Mouse (Mus musculus): ENCODE data around the gene Trim21. TPM values are rescaled to one million over a fixed set of nuclear protein-coding genes. Genes with fewer than 3 reads are reported as not detected.

The Trim21 gene
- polyA plus RNA-seq (2014; fragmentation: Nextera tagmentation; extraction: Ambion mirVana), result 0.13 and 0.14 TPM in 2 replicates

GRCm38 (mm10) chr7:102564999-102565997 is at the start of gene Trim21:
Gene Trim21 (minus strand): TSS chr7:102565486.
- H3K9ac ChIP-seq (ENCODE audit: low read length), result peak within 1 kb of the TSS; percentile 52
- H3K4me2 ChIP-seq (ENCODE audit: low read depth), result peak within 1 kb of the TSS; percentile 39
- ATAC-seq (ENCODE audit: insufficient read depth, low FRiP score, low TSS enrichment) (peak; percentile 73), DNase-seq (ENCODE audit: low spot score) (peak; percentile 36)
- 0 out of 2 replicates have a peak, but pooled peaks cover 3% of the 10 kb centered on the region for H3K4me1 ChIP-seq (ENCODE audit: control insufficient read depth, insufficient read depth, low read length)
- 21% methylated on average over 10 of the region's 10 CpGs for WGBS
- H3K9me3 ChIP-seq (ENCODE audit: control insufficient read depth, low read length), result no peaks in the 10 kb centered on the region
- H3K27ac ChIP-seq (ENCODE audit: low read depth, low read length), result no peak within 1 kb of the TSS
- no peaks in the 10 kb centered on the region for H3K36me3 ChIP-seq (ENCODE audit: control insufficient read depth, insufficient read depth, low read length)
- peak within 1 kb of the TSS; percentile 26 for H3K4me3 ChIP-seq (ENCODE audit: low read depth, low read length)
- H3K27me3 ChIP-seq (ENCODE audit: control insufficient read depth, insufficient read depth, low read length), result no peaks in the 10 kb centered on the region

- H3K4me1 ChIP-seq (ENCODE audit: control insufficient read depth, insufficient read depth, low read length), result no peaks in the 10 kb centered on the region
- no peak within 1 kb of the TSS for H3K9ac ChIP-seq (ENCODE audit: low read length)
- WGBS, result 85% methylated on average over 1 of the region's 1 CpGs
- H3K4me3 ChIP-seq (ENCODE audit: low read depth, low read length), result no peak within 1 kb of the TSS
- no peak within 1 kb of the TSS for H3K27ac ChIP-seq (ENCODE audit: low read depth, low read length)
- DNase-seq (ENCODE audit: low spot score), result no peak
- H3K36me3 ChIP-seq (ENCODE audit: control insufficient read depth, insufficient read depth, low read length), result no peaks in the 10 kb centered on the region
- no peak for ATAC-seq (ENCODE audit: insufficient read depth, low FRiP score, low TSS enrichment)
- H3K9me3 ChIP-seq (ENCODE audit: control insufficient read depth, low read length), result no peaks in the 10 kb centered on the region
- no peak within 1 kb of the TSS for H3K4me2 ChIP-seq (ENCODE audit: low read depth)
- no peaks in the 10 kb centered on the region for H3K27me3 ChIP-seq (ENCODE audit: control insufficient read depth, insufficient read depth, low read length)
Measured at GRCm38 (mm10) chr7:102597378-102598031, 32.2 kb upstream of the Trim21 start, which contains the start of gene Olfr552. Gene Olfr552 (plus strand): TSS chr7:102597770.

- Histone ChIP-seq H3K36me3 (ENCODE audit: control insufficient read depth, insufficient read depth, low read length) (no peaks in the 10 kb centered on the region), H3K9ac (ENCODE audit: low read length) (no peak within 1 kb of the TSS), H3K4me1 (ENCODE audit: control insufficient read depth, insufficient read depth, low read length) (no peaks in the 10 kb centered on the region), H3K27ac (ENCODE audit: low read depth, low read length) (no peak within 1 kb of the TSS), H3K4me2 (ENCODE audit: low read depth) (no peak within 1 kb of the TSS), H3K27me3 (ENCODE audit: control insufficient read depth, insufficient read depth, low read length) (no peaks in the 10 kb centered on the region), H3K4me3 (ENCODE audit: low read depth, low read length) (no peak within 1 kb of the TSS), H3K9me3 (ENCODE audit: control insufficient read depth, low read length) (no peaks in the 10 kb centered on the region)
- 93% methylated on average over 3 of the region's 3 CpGs for WGBS
- no peak for ATAC-seq (ENCODE audit: insufficient read depth, low FRiP score, low TSS enrichment)
- DNase-seq (ENCODE audit: low spot score), result no peak
Measured at GRCm38 (mm10) chr7:102591786-102592185, 26.5 kb upstream of the Trim21 start, which contains the start of gene Olfr551. Gene Olfr551 (minus strand): TSS chr7:102591886.

GRCm38 (mm10) chr7:102575998-102576397 is 10.7 kb upstream of the Trim21 start:
- no peak overlapping the region for H3K4me3 ChIP-seq (ENCODE audit: low read depth, low read length)
- no peak for ATAC-seq (ENCODE audit: insufficient read depth, low FRiP score, low TSS enrichment)
- H3K36me3 ChIP-seq (ENCODE audit: control insufficient read depth, insufficient read depth, low read length), result no peaks in the 10 kb centered on the region
- no peak overlapping the region for H3K4me2 ChIP-seq (ENCODE audit: low read depth)
- H3K9me3 ChIP-seq (ENCODE audit: control insufficient read depth, low read length), result no peaks in the 10 kb centered on the region
- no peaks in the 10 kb centered on the region for H3K4me1 ChIP-seq (ENCODE audit: control insufficient read depth, insufficient read depth, low read length)
- H3K27me3 ChIP-seq (ENCODE audit: control insufficient read depth, insufficient read depth, low read length), result no peaks in the 10 kb centered on the region
- DNase-seq (ENCODE audit: low spot score), result no peak
- no peak overlapping the region for H3K27ac ChIP-seq (ENCODE audit: low read depth, low read length)
- no peak overlapping the region for H3K9ac ChIP-seq (ENCODE audit: low read length)
- WGBS, result 74% methylated on average over 6 of the region's 6 CpGs

GRCm38 (mm10) chr7:102573174-102573830 is 8.0 kb upstream of the Trim21 start:
- ATAC-seq (ENCODE audit: insufficient read depth, low FRiP score, low TSS enrichment), result no peak
- no peak overlapping the region for H3K4me2 ChIP-seq (ENCODE audit: low read depth)
- WGBS, result 84% methylated on average over 3 of the region's 3 CpGs
- no peak overlapping the region for H3K9ac ChIP-seq (ENCODE audit: low read length)
- no peaks in the 10 kb centered on the region for H3K9me3 ChIP-seq (ENCODE audit: control insufficient read depth, low read length)
- no peaks in the 10 kb centered on the region for H3K36me3 ChIP-seq (ENCODE audit: control insufficient read depth, insufficient read depth, low read length)
- H3K27ac ChIP-seq (ENCODE audit: low read depth, low read length), result no peak overlapping the region
- H3K27me3 ChIP-seq (ENCODE audit: control insufficient read depth, insufficient read depth, low read length), result no peaks in the 10 kb centered on the region
- DNase-seq (ENCODE audit: low spot score), result no peak
- no peak overlapping the region for H3K4me3 ChIP-seq (ENCODE audit: low read depth, low read length)
- no peaks in the 10 kb centered on the region for H3K4me1 ChIP-seq (ENCODE audit: control insufficient read depth, insufficient read depth, low read length)

- Histone ChIP-seq H3K27me3 (ENCODE audit: control insufficient read depth, insufficient read depth, low read length) (no peaks in the 10 kb centered on the region), H3K9ac (ENCODE audit: low read length) (no peak within 1 kb of the TSS), H3K27ac (ENCODE audit: low read depth, low read length) (no peak within 1 kb of the TSS), H3K36me3 (ENCODE audit: control insufficient read depth, insufficient read depth, low read length) (no peaks in the 10 kb centered on the region), H3K4me2 (ENCODE audit: low read depth) (no peak within 1 kb of the TSS), H3K9me3 (ENCODE audit: control insufficient read depth, low read length) (no peaks in the 10 kb centered on the region), H3K4me1 (ENCODE audit: control insufficient read depth, insufficient read depth, low read length) (no peaks in the 10 kb centered on the region), H3K4me3 (ENCODE audit: low read depth, low read length) (no peak within 1 kb of the TSS)
- 91% methylated on average over 8 of the region's 8 CpGs for WGBS
- DNase-seq (ENCODE audit: low spot score) (no peak), ATAC-seq (ENCODE audit: insufficient read depth, low FRiP score, low TSS enrichment) (no peak)
Measured at GRCm38 (mm10) chr7:102571142-102571541, 5.9 kb upstream of the Trim21 start, which contains the start of gene Olfr550. Gene Olfr550 (plus strand): TSS chr7:102571442.

GRCm38 (mm10) chr7:102566219-102566618 is 933 bp upstream of the Trim21 start:
- Histone ChIP-seq H3K9me3 (ENCODE audit: control insufficient read depth, low read length) (no peaks in the 10 kb centered on the region), H3K27me3 (ENCODE audit: control insufficient read depth, insufficient read depth, low read length) (no peaks in the 10 kb centered on the region), H3K4me2 (ENCODE audit: low read depth) (no peak overlapping the region), H3K4me1 (ENCODE audit: control insufficient read depth, insufficient read depth, low read length) (0 out of 2 replicates have a peak, but pooled peaks cover 3% of the 10 kb centered on the region), H3K4me3 (ENCODE audit: low read depth, low read length) (no peak overlapping the region), H3K27ac (ENCODE audit: low read depth, low read length) (no peak overlapping the region), H3K9ac (ENCODE audit: low read length) (no peak overlapping the region), H3K36me3 (ENCODE audit: control insufficient read depth, insufficient read depth, low read length) (no peaks in the 10 kb centered on the region)
- no peak for DNase-seq (ENCODE audit: low spot score)
- 87% methylated on average over 4 of the region's 4 CpGs for WGBS
- ATAC-seq (ENCODE audit: insufficient read depth, low FRiP score, low TSS enrichment), result no peak

- no peaks in the 10 kb centered on the region for H3K27me3 ChIP-seq (ENCODE audit: control insufficient read depth, insufficient read depth, low read length)
- no peaks in the 10 kb centered on the region for H3K9me3 ChIP-seq (ENCODE audit: control insufficient read depth, low read length)
- no peak for ATAC-seq (ENCODE audit: insufficient read depth, low FRiP score, low TSS enrichment)
- no peak overlapping the region for H3K9ac ChIP-seq (ENCODE audit: low read length)
- no peak overlapping the region for H3K4me3 ChIP-seq (ENCODE audit: low read depth, low read length)
- no peak overlapping the region for H3K27ac ChIP-seq (ENCODE audit: low read depth, low read length)
- no peak for DNase-seq (ENCODE audit: low spot score)
- no peak overlapping the region for H3K4me2 ChIP-seq (ENCODE audit: low read depth)
- WGBS, result 85% methylated on average over 3 of the region's 3 CpGs
- no peaks in the 10 kb centered on the region for H3K36me3 ChIP-seq (ENCODE audit: control insufficient read depth, insufficient read depth, low read length)
- H3K4me1 ChIP-seq (ENCODE audit: control insufficient read depth, insufficient read depth, low read length), result no peaks in the 10 kb centered on the region
Measured at GRCm38 (mm10) chr7:102553279-102553678, 12.0 kb downstream of the Trim21 start.
